Mouse (Mus musculus) liver, embryonic 14.5 days (tissue): ENCODE results near the gene Plekhm2. TPM values are rescaled to one million over a fixed set of nuclear protein-coding genes. Genes with fewer than 3 reads are reported as not detected.

Experiments used
- ATAC-seq: fragments of 200-750 bp; cut with Nextera tagmentation; 2 replicates; pipeline ENCODE4 v1.8.0; 2017; ENCODE audit warnings: moderate number of reproducible peaks, mild to moderate bottlenecking, moderate library complexity; ENCODE audit not compliant: insufficient read depth
- DNase-seq, 3 experiments: peaks; one replicate each; pipeline ENCODE4 v3.0.0-alpha.2; 2012 to 2013; ENCODE audit warnings: low read depth in 3 of 3, low spot score in 3 of 3
- H3K27ac ChIP-seq: fragments of 300-500 bp; sonication (generic); 2 replicates; pipeline ENCODE4 v1.5.1; 2014; ENCODE audit warnings: moderate library complexity, mild to moderate bottlenecking, control low read depth, inconsistent platforms
- H3K27me3 ChIP-seq: fragments of 300-500 bp; sonication (generic); 2 replicates; pipeline ENCODE4 v1.6.1; 2014; ENCODE audit warnings: mild to moderate bottlenecking, low read length, moderate library complexity; ENCODE audit not compliant: control insufficient read depth, insufficient read depth
- H3K36me3 ChIP-seq: fragments of 300-500 bp; sonication (generic); replicated peaks from 2 replicates; pipeline ENCODE4 v1.6.1; 2014; ENCODE audit warnings: low read depth; ENCODE audit not compliant: control insufficient read depth, insufficient read depth
- H3K4me1 ChIP-seq, 2 experiments: fragments of 200-500 bp in 1 of 2; fragments of 300-500 bp in 1 of 2; sonication (generic) in 1 of 2; replicated peaks; 2 replicates each; pipeline ENCODE4 v1.6.1; 2012 to 2014; ENCODE audit warnings: antibody characterized with exemption in 1 of 2, inconsistent platforms in 1 of 2, low read length in 1 of 2; ENCODE audit not compliant: control insufficient read depth in 2 of 2, insufficient read depth in 2 of 2
- H3K4me2 ChIP-seq: fragments of 300-500 bp; sonication (generic); 2 replicates; pipeline ENCODE4 v1.6.1; 2014; ENCODE audit warnings: low read depth, mild to moderate bottlenecking, control low read depth, moderate library complexity
- H3K4me3 ChIP-seq, 2 experiments: fragments of 200-500 bp in 1 of 2; fragments of 300-500 bp in 1 of 2; sonication (generic) in 1 of 2; 2 replicates each; pipeline ENCODE4 v1.5.1; 2012 to 2014; ENCODE audit warnings: low read depth in 2 of 2, low read length in 2 of 2, mild to moderate bottlenecking in 2 of 2, control low read depth in 1 of 2, inconsistent platforms in 1 of 2, moderate library complexity in 1 of 2; ENCODE audit not compliant: insufficient read depth in 1 of 2
- H3K9ac ChIP-seq: fragments of 300-500 bp; sonication (generic); replicated peaks from 2 replicates; pipeline ENCODE4 v1.6.1; 2014; ENCODE audit warnings: mild to moderate bottlenecking, control low read depth, moderate library complexity
- H3K9me3 ChIP-seq: fragments of 300-500 bp; sonication (generic); 2 replicates; pipeline ENCODE4 v1.6.1; 2016; ENCODE audit warnings: low read length, mixed read lengths; ENCODE audit not compliant: control insufficient read depth
- CTCF ChIP-seq: IDR thresholded peaks from 2 replicates; pipeline ENCODE4 v1.5.1; 2016; ENCODE audit warnings: antibody characterized with exemption, low read depth, control low read depth
- EP300 ChIP-seq: IDR thresholded peaks from 2 replicates; pipeline ENCODE4 v1.6.1; 2016; ENCODE audit warnings: antibody characterized with exemption, low read depth
- WGBS: fragments of 180-500 bp; shearing (Covaris S2); extraction: QIAGEN DNeasy Blood & Tissue Kit; methylation state at CpG from one replicate; pipeline ENCODE4 v1.1.7; 2014; ENCODE audit not compliant: insufficient replicate concordance; 5-methylcytosine and 5-hydroxymethylcytosine counted together
- polyA plus RNA-seq, 2 experiments: library from polyadenylated mRNA; depleted of rRNA in 1 of 2; stranded (reverse) in 1 of 2; unstranded in 1 of 2; fragments of >200 nt; fragmentation: Nextera tagmentation in 1 of 2; extraction: Ambion mirVana in 1 of 2; gene quantifications; 2 replicates each; pipeline versions ENCODE4 v1.2.1 to v1.2.3; 2012 to 2014

Gene Plekhm2
- polyA plus RNA-seq, 2 experiments: 0.33 to 4.5 TPM

DNA sequence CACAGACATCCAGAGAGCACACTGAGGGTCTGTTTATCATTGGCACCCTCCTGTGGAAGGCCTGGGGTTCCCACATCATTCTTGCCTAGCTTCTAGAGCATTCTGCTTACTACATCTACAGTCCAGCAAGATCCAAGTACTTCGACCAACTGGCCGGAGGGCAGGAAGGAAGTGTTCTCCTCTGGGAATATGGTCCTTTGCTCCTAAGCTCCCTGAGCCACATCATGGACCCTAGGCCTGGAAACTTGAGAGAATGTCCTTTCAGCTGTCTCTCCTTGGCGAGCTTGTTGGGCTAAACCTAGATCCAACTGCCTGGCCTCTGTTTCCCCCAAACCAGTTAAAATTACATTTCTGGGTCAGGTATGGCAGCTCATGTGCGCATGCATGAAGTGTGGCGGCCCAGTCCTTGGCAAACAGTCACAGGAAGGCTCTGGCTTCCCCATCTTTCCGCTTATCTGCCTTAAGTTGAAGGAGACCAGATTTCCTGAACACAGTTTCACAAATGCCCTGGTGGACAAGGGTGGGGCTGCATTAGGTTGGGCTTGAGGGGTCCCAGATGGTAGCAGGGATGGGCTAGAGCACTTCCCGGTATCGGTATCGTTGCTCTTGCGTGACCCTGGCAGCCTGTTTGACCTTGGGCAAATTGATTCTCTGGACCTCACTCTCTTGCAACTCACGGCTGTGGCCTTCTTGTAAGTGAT, 62.0 kb downstream of the Plekhm2 start:
- Histone ChIP-seq H3K9ac (no peak overlapping the region), H3K36me3 (no peaks in the 10 kb centered on the region), H3K4me3 (no peak overlapping the region), H3K4me1 (no peaks in the 10 kb centered on the region), H3K9me3 (no peaks in the 10 kb centered on the region), H3K27ac (no peak overlapping the region), H3K27me3 (peaks cover 29% of the 10 kb centered on the region), H3K4me2 (no peak overlapping the region)
- WGBS: 49% methylated on average over 11 of the region's 11 CpGs
- TF ChIP-seq EP300: no peak
- TF ChIP-seq CTCF: no peak
- DNase-seq (no peak), ATAC-seq (no peak)

DNA sequence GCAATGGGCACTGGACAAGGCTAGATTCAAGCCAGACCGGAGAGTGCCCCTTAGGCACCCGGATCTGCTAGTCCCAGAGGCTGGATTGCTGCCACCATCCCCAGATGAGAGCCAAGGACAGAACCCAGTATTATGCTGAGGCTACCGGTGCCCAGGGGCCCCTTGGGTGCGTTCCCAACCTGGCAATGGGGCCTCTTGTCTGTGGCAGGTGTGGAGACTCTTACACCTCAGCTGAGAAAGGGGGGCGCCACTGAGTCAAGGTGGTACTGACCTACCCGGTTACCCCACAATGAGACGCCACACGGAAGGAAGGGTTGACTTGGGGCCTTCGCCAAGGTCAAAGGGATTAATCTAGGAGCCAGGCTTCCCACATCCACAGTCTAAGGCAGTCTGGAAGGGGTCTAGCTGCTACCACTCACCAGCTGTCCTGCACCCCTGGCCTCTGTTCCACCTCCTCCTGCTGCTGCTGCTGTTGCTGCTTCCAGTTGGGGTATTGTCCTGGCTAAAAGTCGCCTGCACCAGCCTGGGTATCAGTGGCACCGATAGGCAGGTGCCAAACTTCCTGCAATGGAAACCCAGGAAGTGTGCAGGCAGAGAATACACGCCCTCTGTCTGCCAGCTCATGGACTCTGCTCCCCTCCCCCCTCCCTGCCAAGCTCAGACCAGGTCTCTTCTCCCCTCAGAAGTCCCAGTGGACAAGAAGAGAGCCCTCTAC, 63.4 kb downstream of the Plekhm2 start:
- ATAC-seq (no peak), DNase-seq (no peak)
- Histone ChIP-seq H3K9me3 (no peaks in the 10 kb centered on the region), H3K4me1 (no peaks in the 10 kb centered on the region), H3K4me2 (no peak overlapping the region), H3K27ac (no peak overlapping the region), H3K9ac (no peak overlapping the region), H3K27me3 (peaks cover 34% of the 10 kb centered on the region), H3K36me3 (no peaks in the 10 kb centered on the region), H3K4me3 (no peak overlapping the region)
- TF ChIP-seq EP300: no peak
- peak; percentile 15; the same call in 1 of the 2 replicates for TF ChIP-seq CTCF
- 56% methylated on average over 12 of the region's 12 CpGs for WGBS

DNA sequence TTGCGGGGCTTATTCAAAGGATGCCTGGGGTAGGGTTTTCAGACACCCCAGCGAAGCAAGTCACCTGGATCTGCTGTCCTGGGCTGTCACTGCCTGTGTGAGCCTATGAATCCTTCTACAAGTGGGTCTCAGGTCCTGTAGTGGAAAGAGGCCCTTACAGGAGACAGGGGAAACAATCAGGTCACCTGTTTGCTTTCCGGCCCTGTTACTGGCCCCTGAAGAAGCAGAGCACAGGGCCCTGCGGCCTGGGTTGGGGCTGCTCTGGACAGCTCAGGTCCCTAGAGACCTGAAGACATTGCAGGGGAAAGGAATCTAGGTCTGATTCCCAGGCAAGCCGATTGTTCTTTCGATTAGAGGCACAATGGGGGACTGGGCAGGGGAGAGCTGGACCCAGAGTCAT, 64.3 kb downstream of the Plekhm2 start:
- no peak for DNase-seq
- Histone ChIP-seq H3K4me2 (no peak overlapping the region), H3K4me3 (no peak overlapping the region), H3K27me3 (peaks cover 34% of the 10 kb centered on the region), H3K4me1 (no peaks in the 10 kb centered on the region), H3K36me3 (no peaks in the 10 kb centered on the region), H3K27ac (no peak overlapping the region), H3K9me3 (no peaks in the 10 kb centered on the region), H3K9ac (no peak overlapping the region)
- no peak for ATAC-seq
- 41% methylated on average over 6 of the region's 6 CpGs for WGBS
- no peak for TF ChIP-seq EP300
- TF ChIP-seq CTCF: no peak

DNA sequence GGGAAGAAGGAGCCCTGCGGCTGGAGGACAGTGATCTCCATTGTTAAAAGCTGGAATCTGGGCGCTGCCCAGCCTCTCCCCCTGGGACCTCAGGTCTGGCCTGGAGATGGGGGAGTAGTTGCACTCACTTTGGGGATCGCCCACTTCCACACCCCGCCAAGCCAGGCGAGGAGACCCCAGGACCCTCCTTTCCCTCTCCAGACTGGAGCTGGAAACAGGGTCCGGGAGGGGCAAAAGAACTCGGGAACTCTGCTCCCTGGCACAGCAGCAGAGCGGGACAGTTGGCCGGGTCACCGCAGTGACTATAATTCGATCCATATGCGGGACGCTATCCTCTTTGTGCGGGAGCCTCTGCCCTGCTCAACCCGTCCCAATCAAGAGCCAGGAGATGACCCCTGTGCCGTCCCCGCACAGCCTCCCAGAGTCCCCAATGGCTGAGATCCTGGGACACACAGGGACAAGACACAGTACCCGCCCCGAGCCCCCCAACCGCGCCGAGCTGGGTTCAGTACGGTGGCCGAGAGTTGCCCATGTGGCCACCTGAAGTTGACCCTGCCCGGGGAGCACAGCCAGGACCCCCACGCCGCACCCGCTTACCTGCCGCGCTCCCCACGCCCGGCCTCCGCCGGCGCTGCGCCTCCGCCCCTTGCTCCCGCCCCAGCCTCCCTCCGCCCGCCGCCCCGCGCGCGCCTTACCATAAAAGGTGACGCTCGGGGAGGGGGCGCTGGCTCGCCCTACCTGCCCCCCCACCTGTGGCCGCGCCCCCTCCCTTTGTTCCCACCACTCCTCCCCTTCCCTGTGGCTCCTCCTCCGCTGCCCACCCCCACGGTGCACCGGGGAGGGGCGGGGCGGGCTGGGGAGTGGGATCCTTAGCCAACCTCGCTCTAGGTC, 65.2 kb downstream of the Plekhm2 start:
- no peak overlapping the region for H3K9ac ChIP-seq
- H3K36me3 ChIP-seq: no peaks in the 10 kb centered on the region
- 2% methylated on average over 55 of the region's 57 CpGs for WGBS
- DNase-seq (no peak), ATAC-seq (no peak)
- no peaks in the 10 kb centered on the region for H3K9me3 ChIP-seq
- H3K27ac ChIP-seq: no peak overlapping the region
- peak overlapping the region; percentile 26 to 42 for H3K4me3 ChIP-seq
- no peak for TF ChIP-seq EP300
- TF ChIP-seq CTCF: no peak
- H3K27me3 ChIP-seq: peaks cover 34% of the 10 kb centered on the region
- H3K4me1 ChIP-seq: no peaks in the 10 kb centered on the region
- H3K4me2 ChIP-seq: peak overlapping the region; percentile 56

DNA sequence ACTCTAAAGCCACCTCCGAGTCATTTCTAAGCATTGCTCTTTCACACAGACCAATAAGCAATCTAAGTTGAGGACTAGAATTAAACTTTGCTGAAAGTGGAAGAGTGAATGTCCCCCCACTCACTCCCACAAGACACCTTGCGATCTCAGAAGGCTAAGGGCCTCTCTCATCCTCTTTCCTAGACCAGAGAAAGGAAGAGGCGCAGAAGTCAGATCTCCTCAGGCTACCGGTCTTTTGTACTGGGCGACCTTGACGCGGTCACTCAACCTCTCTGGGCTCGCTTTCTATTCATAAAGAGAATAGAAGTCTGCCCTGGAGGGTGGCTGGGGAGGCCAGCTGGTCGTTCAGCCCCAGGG, 65.8 kb downstream of the Plekhm2 start:
- Histone ChIP-seq H3K9me3 (no peaks in the 10 kb centered on the region), H3K9ac (no peak overlapping the region), H3K36me3 (no peaks in the 10 kb centered on the region), H3K27ac (no peak overlapping the region), H3K4me1 (no peaks in the 10 kb centered on the region), H3K4me3 (peak overlapping the region in 1 of 2 experiments; percentile 42; a peak in 1 of 4 replicates), H3K4me2 (no peak overlapping the region; the same call in 1 of the 2 replicates), H3K27me3 (peaks cover 34% of the 10 kb centered on the region)
- WGBS: 1% methylated on average over 9 of the region's 9 CpGs
- DNase-seq (no peak), ATAC-seq (no peak)
- TF ChIP-seq CTCF (no peak), EP300 (no peak)
